Mouse (Mus musculus): ENCODE measurements at regions not wholly inside any gene's neighbourhood (a gene's known extent, or its start where the extent isn't known, plus 50 kb on each side); places are given as distances from the start of the nearest gene placed in this dataset.
A peak's percentile ranks its signal among the peaks of the same experiment; 100 is the strongest.

- Histone ChIP-seq H3K9me3 (ENCODE audit: low read length) (no peaks in the 10 kb centered on the region), H3K27me3 (ENCODE audit: insufficient read depth, low read length) (no peaks in the 10 kb centered on the region), H3K4me2 (ENCODE audit: low read depth, low read length) (no peak overlapping the region), H3K9ac (replicated peaks) (no peak overlapping the region), H3K4me3 (ENCODE audit: low read depth, low read length) (no peak overlapping the region), H3K4me1 (ENCODE audit: insufficient read depth) (no peaks in the 10 kb centered on the region), H3K36me3 (replicated peaks; ENCODE audit: insufficient read depth, low read length) (no peaks in the 10 kb centered on the region), H3K27ac (ENCODE audit: low read depth) (no peak overlapping the region)
- peak; percentile 7 for DNase-seq
- WGBS (ENCODE audit: insufficient replicate concordance) = 89% methylated on average over 7 of the region's 7 CpGs
- TF ChIP-seq CTCF (IDR thresholded peaks at IDR 0.05; ENCODE audit: low read depth) (no peak), EP300 (IDR thresholded peaks at IDR 0.05; ENCODE audit: low read depth) (no peak)
- no peak for ATAC-seq
Observed at GRCm38 (mm10) chr17:87867611-87868010, 53.2 kb upstream of the Rpl36-ps4 start.

DNA sequence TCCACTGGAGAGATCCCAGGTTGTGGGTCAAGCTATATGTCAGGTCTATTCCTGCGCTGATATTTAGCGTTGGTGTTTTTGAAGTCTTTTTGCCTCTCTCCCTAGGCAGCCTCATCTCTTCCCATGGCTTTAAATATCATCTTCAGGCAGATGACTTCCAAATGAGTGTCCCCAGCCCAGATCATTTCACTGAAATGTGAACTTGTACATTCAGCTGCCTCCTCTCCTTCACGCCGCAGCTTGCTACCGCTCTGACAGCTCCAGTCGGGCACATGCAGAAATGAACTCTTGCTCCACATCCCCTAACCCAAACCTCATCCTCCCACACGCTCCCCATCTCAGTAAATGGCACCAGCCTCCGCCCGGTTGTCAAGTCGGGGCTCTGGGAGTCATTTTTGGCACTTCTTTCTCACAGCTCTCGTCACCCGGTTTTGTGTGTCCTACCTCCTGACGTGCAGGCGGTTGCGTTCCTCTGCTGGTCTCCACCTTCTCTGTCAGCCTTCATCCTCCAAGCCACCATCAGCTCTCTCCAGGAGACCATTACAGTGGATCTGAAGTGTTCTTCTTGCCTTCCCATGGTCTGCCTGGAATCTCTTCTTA, 54.0 kb upstream of the Rpl36-ps4 start:
- Histone ChIP-seq H3K27me3 (ENCODE audit: insufficient read depth, low read length) (no peaks in the 10 kb centered on the region), H3K27ac (ENCODE audit: low read depth) (no peak overlapping the region), H3K9ac (replicated peaks) (no peak overlapping the region), H3K4me1 (ENCODE audit: insufficient read depth) (no peaks in the 10 kb centered on the region), H3K4me3 (ENCODE audit: low read depth, low read length) (no peak overlapping the region), H3K4me2 (ENCODE audit: low read depth, low read length) (no peak overlapping the region), H3K9me3 (ENCODE audit: low read length) (no peaks in the 10 kb centered on the region), H3K36me3 (replicated peaks; ENCODE audit: insufficient read depth, low read length) (no peaks in the 10 kb centered on the region)
- 82% methylated on average over 15 of the region's 15 CpGs for WGBS (ENCODE audit: insufficient replicate concordance)
- peak; percentile 6 for DNase-seq
- no peak for ATAC-seq
- TF ChIP-seq CTCF (IDR thresholded peaks at IDR 0.05; ENCODE audit: low read depth) = no peak
- no peak for TF ChIP-seq EP300 (IDR thresholded peaks at IDR 0.05; ENCODE audit: low read depth)

- DNase-seq = peak; percentile 6
- TF ChIP-seq EP300 (IDR thresholded peaks at IDR 0.05; ENCODE audit: low read depth) = no peak
- TF ChIP-seq CTCF (IDR thresholded peaks at IDR 0.05; ENCODE audit: low read depth) = no peak
- H3K4me3 ChIP-seq (ENCODE audit: low read depth, low read length) = no peak overlapping the region
- ATAC-seq = no peak
- no peak overlapping the region for H3K9ac ChIP-seq (replicated peaks)
- H3K9me3 ChIP-seq (ENCODE audit: low read length) = no peaks in the 10 kb centered on the region
- WGBS (ENCODE audit: insufficient replicate concordance) = 72% methylated on average over 10 of the region's 10 CpGs
- no peaks in the 10 kb centered on the region for H3K36me3 ChIP-seq (replicated peaks; ENCODE audit: insufficient read depth, low read length)
- no peaks in the 10 kb centered on the region for H3K27me3 ChIP-seq (ENCODE audit: insufficient read depth, low read length)
- H3K4me1 ChIP-seq (ENCODE audit: insufficient read depth) = no peaks in the 10 kb centered on the region
- no peak overlapping the region for H3K27ac ChIP-seq (ENCODE audit: low read depth)
- H3K4me2 ChIP-seq (ENCODE audit: low read depth, low read length) = no peak overlapping the region
Observed at GRCm38 (mm10) chr17:87866165-87866564, 54.6 kb upstream of the Rpl36-ps4 start.

- Histone ChIP-seq H3K36me3 (replicated peaks; ENCODE audit: insufficient read depth, low read length) (no peaks in the 10 kb centered on the region), H3K4me2 (ENCODE audit: low read depth, low read length) (no peak overlapping the region), H3K9ac (replicated peaks) (no peak overlapping the region), H3K4me1 (ENCODE audit: insufficient read depth) (no peaks in the 10 kb centered on the region), H3K4me3 (ENCODE audit: low read depth, low read length) (no peak overlapping the region), H3K9me3 (ENCODE audit: low read length) (no peaks in the 10 kb centered on the region), H3K27me3 (ENCODE audit: insufficient read depth, low read length) (no peaks in the 10 kb centered on the region), H3K27ac (ENCODE audit: low read depth) (no peak overlapping the region)
- TF ChIP-seq CTCF (IDR thresholded peaks at IDR 0.05; ENCODE audit: low read depth) = no peak
- TF ChIP-seq EP300 (IDR thresholded peaks at IDR 0.05; ENCODE audit: low read depth) = no peak
- no peak for ATAC-seq
- peak; percentile 6 for DNase-seq
- 82% methylated on average over 8 of the region's 8 CpGs for WGBS (ENCODE audit: insufficient replicate concordance)
Observed at GRCm38 (mm10) chr17:87865439-87865838, 55.3 kb upstream of the Rpl36-ps4 start.

- no peak overlapping the region for H3K4me2 ChIP-seq (ENCODE audit: low read depth, low read length)
- no peaks in the 10 kb centered on the region for H3K4me1 ChIP-seq (ENCODE audit: insufficient read depth)
- H3K9me3 ChIP-seq (ENCODE audit: low read length) = no peaks in the 10 kb centered on the region
- H3K9ac ChIP-seq (replicated peaks) = no peak overlapping the region
- TF ChIP-seq EP300 (IDR thresholded peaks at IDR 0.05; ENCODE audit: low read depth) (no peak), CTCF (IDR thresholded peaks at IDR 0.05; ENCODE audit: low read depth) (no peak)
- no peaks in the 10 kb centered on the region for H3K27me3 ChIP-seq (ENCODE audit: insufficient read depth, low read length)
- WGBS (ENCODE audit: insufficient replicate concordance) = 83% methylated on average over 5 of the region's 5 CpGs
- ATAC-seq = no peak
- no peak overlapping the region for H3K4me3 ChIP-seq (ENCODE audit: low read depth, low read length)
- H3K36me3 ChIP-seq (replicated peaks; ENCODE audit: insufficient read depth, low read length) = no peaks in the 10 kb centered on the region
- no peak overlapping the region for H3K27ac ChIP-seq (ENCODE audit: low read depth)
- peak; percentile 6 for DNase-seq
Observed at GRCm38 (mm10) chr17:87864842-87865241, 55.9 kb upstream of the Rpl36-ps4 start.

- no peak overlapping the region for H3K27ac ChIP-seq (ENCODE audit: low read depth)
- no peaks in the 10 kb centered on the region for H3K9me3 ChIP-seq (ENCODE audit: low read length)
- DNase-seq = no peak
- no peaks in the 10 kb centered on the region for H3K36me3 ChIP-seq (replicated peaks; ENCODE audit: insufficient read depth, low read length)
- 55% methylated on average over 5 of the region's 5 CpGs for WGBS (ENCODE audit: insufficient replicate concordance)
- no peaks in the 10 kb centered on the region for H3K4me1 ChIP-seq (ENCODE audit: insufficient read depth)
- ATAC-seq = no peak
- no peak overlapping the region for H3K4me2 ChIP-seq (ENCODE audit: low read depth, low read length)
- TF ChIP-seq EP300 (IDR thresholded peaks at IDR 0.05; ENCODE audit: low read depth) = no peak
- TF ChIP-seq CTCF (IDR thresholded peaks at IDR 0.05; ENCODE audit: low read depth) = no peak
- H3K4me3 ChIP-seq (ENCODE audit: low read depth, low read length) = no peak overlapping the region
- no peak overlapping the region for H3K9ac ChIP-seq (replicated peaks)
- H3K27me3 ChIP-seq (ENCODE audit: insufficient read depth, low read length) = no peaks in the 10 kb centered on the region
Observed at GRCm38 (mm10) chr17:87861587-87861986, 59.2 kb upstream of the Rpl36-ps4 start.

GRCm38 (mm10) chr17:87851456-87851855, 53.7 kb upstream of the Kcnk12 start:
- no peak overlapping the region for H3K4me2 ChIP-seq (ENCODE audit: low read depth, low read length)
- DNase-seq (no peak), ATAC-seq (no peak)
- H3K4me3 ChIP-seq (ENCODE audit: low read depth, low read length) = no peak overlapping the region
- H3K9me3 ChIP-seq (ENCODE audit: low read length) = peaks cover 2% of the 10 kb centered on the region; the same call in 1 of the 2 replicates
- TF ChIP-seq EP300 (IDR thresholded peaks at IDR 0.05; ENCODE audit: low read depth) = no peak
- TF ChIP-seq CTCF (IDR thresholded peaks at IDR 0.05; ENCODE audit: low read depth) = no peak
- H3K36me3 ChIP-seq (replicated peaks; ENCODE audit: insufficient read depth, low read length) = no peaks in the 10 kb centered on the region
- H3K4me1 ChIP-seq (ENCODE audit: insufficient read depth) = no peaks in the 10 kb centered on the region
- no peaks in the 10 kb centered on the region for H3K27me3 ChIP-seq (ENCODE audit: insufficient read depth, low read length)
- H3K27ac ChIP-seq (ENCODE audit: low read depth) = no peak overlapping the region
- H3K9ac ChIP-seq (replicated peaks) = no peak overlapping the region
- 33% methylated on average over 1 of the region's 1 CpGs for WGBS (ENCODE audit: insufficient replicate concordance)

Measured in liver, postnatal 0 days (tissue).